Mouse (Mus musculus): Measurements from ENCODE around the gene Kat6b. TPM values are rescaled to one million over a fixed set of nuclear protein-coding genes. Genes with fewer than 3 reads are reported as not detected.
A peak's percentile ranks its signal among the peaks of the same experiment; 100 is the strongest.

The Kat6b gene
- 15.6 and 18.4 TPM in 2 replicates for polyA plus RNA-seq (2016; fragmentation: Nextera tagmentation; extraction: Ambion mirVana)

DNA sequence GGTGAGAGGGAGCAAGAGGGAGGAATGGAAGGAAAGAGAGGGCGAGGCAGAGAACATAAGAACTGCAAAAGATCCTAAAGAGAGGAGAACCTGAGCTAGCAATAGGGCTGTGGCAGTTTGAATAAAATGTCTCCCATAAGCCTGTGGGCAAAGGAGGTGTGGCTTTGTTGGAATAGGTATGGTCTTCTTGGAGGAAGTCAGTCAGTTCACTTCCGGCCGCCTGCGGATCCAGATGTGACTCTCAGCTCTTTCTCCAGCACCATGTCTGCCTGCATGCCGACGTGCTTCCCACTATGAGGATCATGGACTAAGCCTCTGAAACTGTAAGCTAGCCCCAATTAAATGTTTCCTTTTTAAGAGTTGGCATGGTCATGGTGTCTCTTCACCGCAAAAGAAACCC, at the start of gene Kat6b:
TSS of gene Kat6b (plus strand) at position 204 of the 400 bp plus-strand sequence.
- WGBS, result 92% methylated on average over 7 of the region's 7 CpGs
- no peaks in the 10 kb centered on the region for H3K4me1 ChIP-seq
- H3K9me3 ChIP-seq, result no peaks in the 10 kb centered on the region
- H3K27ac ChIP-seq, result peak within 1 kb of the TSS; percentile 51; the same call in 1 of the 2 replicates
- no peak within 1 kb of the TSS for H3K4me3 ChIP-seq
- DNase-seq (ENCODE audit: extremely low spot score, low spot score), result no peak
- H3K36me3 ChIP-seq (replicated peaks), result no peaks in the 10 kb centered on the region
- no peaks in the 10 kb centered on the region for H3K27me3 ChIP-seq (ENCODE audit: poor library complexity, severe bottlenecking)

DNA sequence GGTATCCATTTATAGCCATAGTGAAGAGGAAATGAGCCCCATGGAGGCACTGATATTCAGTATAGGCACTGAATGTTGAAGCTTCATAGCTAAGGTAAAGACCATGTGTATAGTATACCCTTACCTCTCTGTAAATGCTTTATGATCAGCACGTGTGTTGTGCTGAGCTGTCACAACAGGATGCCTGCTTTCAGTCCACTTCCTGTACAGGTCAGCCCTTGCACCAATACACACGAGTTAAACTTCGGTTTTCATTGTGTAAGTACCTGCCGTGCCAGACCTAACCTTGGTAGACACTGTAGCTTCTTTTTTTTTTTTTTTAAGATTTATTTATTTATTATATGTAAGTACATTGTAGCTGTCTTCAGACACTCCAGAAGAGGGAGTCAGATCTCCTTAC, 47.8 kb upstream of the Kat6b start:
- peaks cover 9% of the 10 kb centered on the region for H3K36me3 ChIP-seq (replicated peaks)
- no peak overlapping the region for H3K27ac ChIP-seq
- peaks cover 16% of the 10 kb centered on the region for H3K4me1 ChIP-seq
- no peaks in the 10 kb centered on the region for H3K9me3 ChIP-seq
- WGBS, result 93% methylated on average over 4 of the region's 4 CpGs
- no peak for DNase-seq (ENCODE audit: extremely low spot score, low spot score)
- no peak overlapping the region for H3K4me3 ChIP-seq
- H3K27me3 ChIP-seq (ENCODE audit: poor library complexity, severe bottlenecking), result no peaks in the 10 kb centered on the region

GRCm38 (mm10) chr14:21433995-21434394, 47.2 kb upstream of the Kat6b start:
- Histone ChIP-seq H3K9me3 (no peaks in the 10 kb centered on the region), H3K36me3 (replicated peaks) (peaks cover 9% of the 10 kb centered on the region), H3K27ac (no peak overlapping the region), H3K4me3 (no peak overlapping the region), H3K27me3 (ENCODE audit: poor library complexity, severe bottlenecking) (no peaks in the 10 kb centered on the region), H3K4me1 (peaks cover 10% of the 10 kb centered on the region)
- 80% methylated on average over 5 of the region's 5 CpGs for WGBS
- no peak for DNase-seq (ENCODE audit: extremely low spot score, low spot score)

GRCm38 (mm10) chr14:21434686-21435085, 46.5 kb upstream of the Kat6b start:
- DNase-seq (ENCODE audit: extremely low spot score, low spot score), result no peak
- Histone ChIP-seq H3K27ac (no peak overlapping the region), H3K9me3 (no peaks in the 10 kb centered on the region), H3K27me3 (ENCODE audit: poor library complexity, severe bottlenecking) (no peaks in the 10 kb centered on the region), H3K4me3 (no peak overlapping the region), H3K4me1 (peaks cover 14% of the 10 kb centered on the region), H3K36me3 (replicated peaks) (peaks cover 9% of the 10 kb centered on the region)
- WGBS, result 87% methylated on average over 9 of the region's 9 CpGs

- no peaks in the 10 kb centered on the region for H3K36me3 ChIP-seq (replicated peaks)
- peaks cover 27% of the 10 kb centered on the region for H3K4me1 ChIP-seq
- H3K9me3 ChIP-seq, result no peaks in the 10 kb centered on the region
- no peak for DNase-seq (ENCODE audit: extremely low spot score, low spot score)
- 0 out of 2 replicates have a peak overlapping the region, but pooled peaks have one; percentile 37 for H3K27ac ChIP-seq
- H3K4me3 ChIP-seq, result no peak overlapping the region
- H3K27me3 ChIP-seq (ENCODE audit: poor library complexity, severe bottlenecking), result no peaks in the 10 kb centered on the region
- WGBS, result 57% methylated on average over 4 of the region's 4 CpGs
Measured at GRCm38 (mm10) chr14:21439785-21440184, 41.4 kb upstream of the Kat6b start.

DNA sequence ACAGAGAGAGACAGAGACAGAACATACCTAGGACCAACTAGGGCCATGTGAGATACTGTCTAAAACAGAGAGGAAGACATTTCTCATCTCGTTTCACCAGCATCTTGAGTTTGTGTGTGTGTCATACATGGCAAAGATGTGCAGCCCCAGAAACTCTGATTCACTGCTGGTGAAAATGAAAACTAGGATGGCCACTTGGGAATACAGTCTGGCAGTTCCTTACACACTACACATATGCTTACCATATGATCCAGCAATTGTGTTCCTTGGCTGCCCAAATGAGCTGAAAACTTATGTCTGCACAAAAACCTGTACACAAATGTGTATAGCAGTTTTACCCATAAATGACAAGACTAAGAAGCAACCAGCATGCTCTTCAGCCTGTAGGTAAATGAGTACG, 40.7 kb upstream of the Kat6b start:
- DNase-seq (ENCODE audit: extremely low spot score, low spot score), result no peak
- Histone ChIP-seq H3K4me3 (no peak overlapping the region), H3K36me3 (replicated peaks) (no peaks in the 10 kb centered on the region), H3K27me3 (ENCODE audit: poor library complexity, severe bottlenecking) (no peaks in the 10 kb centered on the region), H3K4me1 (peaks cover 23% of the 10 kb centered on the region), H3K9me3 (no peaks in the 10 kb centered on the region), H3K27ac (no peak overlapping the region; the same call in 1 of the 2 replicates)
- 88% methylated on average over 2 of the region's 2 CpGs for WGBS

- H3K27me3 ChIP-seq (ENCODE audit: poor library complexity, severe bottlenecking), result no peaks in the 10 kb centered on the region
- H3K27ac ChIP-seq, result 0 out of 2 replicates have a peak overlapping the region, but pooled peaks have one; percentile 49
- no peaks in the 10 kb centered on the region for H3K9me3 ChIP-seq
- H3K36me3 ChIP-seq (replicated peaks), result no peaks in the 10 kb centered on the region
- 72% methylated on average over 10 of the region's 10 CpGs for WGBS
- no peak for DNase-seq (ENCODE audit: extremely low spot score, low spot score)
- peaks cover 23% of the 10 kb centered on the region for H3K4me1 ChIP-seq
- H3K4me3 ChIP-seq, result no peak overlapping the region
Measured at GRCm38 (mm10) chr14:21441772-21442533, 39.3 kb upstream of the Kat6b start.

- Histone ChIP-seq H3K4me1 (0 out of 2 replicates have a peak, but pooled peaks cover 2% of the 10 kb centered on the region), H3K4me3 (no peak overlapping the region), H3K36me3 (replicated peaks) (no peaks in the 10 kb centered on the region; the same call in 1 of the 2 replicates), H3K27me3 (ENCODE audit: poor library complexity, severe bottlenecking) (no peaks in the 10 kb centered on the region), H3K9me3 (no peaks in the 10 kb centered on the region), H3K27ac (0 out of 2 replicates have a peak overlapping the region, but pooled peaks have one; percentile 16)
- DNase-seq (ENCODE audit: extremely low spot score, low spot score), result no peak
- 85% methylated on average over 4 of the region's 4 CpGs for WGBS
Measured at GRCm38 (mm10) chr14:21452581-21452980, 28.7 kb upstream of the Kat6b start.

- Histone ChIP-seq H3K9me3 (no peaks in the 10 kb centered on the region), H3K27me3 (ENCODE audit: poor library complexity, severe bottlenecking) (no peaks in the 10 kb centered on the region), H3K4me3 (no peak overlapping the region), H3K4me1 (peaks cover 8% of the 10 kb centered on the region; the same call in 1 of the 2 replicates), H3K27ac (no peak overlapping the region), H3K36me3 (replicated peaks) (no peaks in the 10 kb centered on the region; the same call in 1 of the 2 replicates)
- no peak for DNase-seq (ENCODE audit: extremely low spot score, low spot score)
- 87% methylated on average over 2 of the region's 2 CpGs for WGBS
Measured at GRCm38 (mm10) chr14:21453896-21454295, 27.3 kb upstream of the Kat6b start.

- DNase-seq (ENCODE audit: extremely low spot score, low spot score), result no peak
- 92% methylated on average over 7 of the region's 7 CpGs for WGBS
- Histone ChIP-seq H3K36me3 (replicated peaks) (no peaks in the 10 kb centered on the region), H3K27me3 (ENCODE audit: poor library complexity, severe bottlenecking) (no peaks in the 10 kb centered on the region), H3K4me1 (peaks cover 8% of the 10 kb centered on the region; the same call in 1 of the 2 replicates), H3K9me3 (no peaks in the 10 kb centered on the region), H3K27ac (no peak overlapping the region), H3K4me3 (no peak overlapping the region)
Measured at GRCm38 (mm10) chr14:21455654-21456350, 25.4 kb upstream of the Kat6b start.

DNA sequence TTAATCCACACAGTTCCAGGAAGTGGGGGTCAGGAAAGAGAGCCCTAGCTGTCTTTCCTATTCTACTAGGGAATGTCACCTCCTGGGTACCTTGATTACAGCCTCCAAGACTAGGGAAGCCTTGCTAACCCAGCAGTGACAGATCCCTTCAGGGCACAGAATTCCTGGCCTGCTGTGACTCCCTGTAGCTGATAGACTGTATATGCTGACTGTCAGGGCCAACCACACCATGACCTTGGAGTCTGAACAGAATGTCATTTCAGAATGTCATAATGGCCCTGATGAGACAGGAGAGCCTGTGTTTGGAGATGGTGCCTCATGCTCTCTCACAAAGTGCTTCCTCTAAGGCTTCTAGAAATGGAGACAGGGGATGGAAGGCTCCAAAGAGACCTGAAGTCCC, 24.7 kb upstream of the Kat6b start:
- Histone ChIP-seq H3K27me3 (ENCODE audit: poor library complexity, severe bottlenecking) (no peaks in the 10 kb centered on the region), H3K27ac (no peak overlapping the region), H3K36me3 (replicated peaks) (no peaks in the 10 kb centered on the region), H3K4me1 (peaks cover 8% of the 10 kb centered on the region; the same call in 1 of the 2 replicates), H3K4me3 (no peak overlapping the region), H3K9me3 (no peaks in the 10 kb centered on the region)
- no peak for DNase-seq (ENCODE audit: extremely low spot score, low spot score)

GRCm38 (mm10) chr14:21457876-21458275, 23.4 kb upstream of the Kat6b start:
- 84% methylated on average over 5 of the region's 5 CpGs for WGBS
- Histone ChIP-seq H3K27me3 (ENCODE audit: poor library complexity, severe bottlenecking) (no peaks in the 10 kb centered on the region), H3K4me3 (no peak overlapping the region), H3K36me3 (replicated peaks) (no peaks in the 10 kb centered on the region), H3K4me1 (peaks cover 6% of the 10 kb centered on the region; the same call in 1 of the 2 replicates), H3K9me3 (no peaks in the 10 kb centered on the region), H3K27ac (no peak overlapping the region)
- no peak for DNase-seq (ENCODE audit: extremely low spot score, low spot score)

- DNase-seq (ENCODE audit: extremely low spot score, low spot score), result no peak
- Histone ChIP-seq H3K4me3 (no peak overlapping the region), H3K9me3 (no peaks in the 10 kb centered on the region), H3K27me3 (ENCODE audit: poor library complexity, severe bottlenecking) (no peaks in the 10 kb centered on the region), H3K4me1 (peaks cover 6% of the 10 kb centered on the region; the same call in 1 of the 2 replicates), H3K36me3 (replicated peaks) (no peaks in the 10 kb centered on the region), H3K27ac (no peak overlapping the region)
- WGBS, result 91% methylated on average over 7 of the region's 7 CpGs
Measured at GRCm38 (mm10) chr14:21458696-21459095, 22.5 kb upstream of the Kat6b start.

Data from forebrain, embryonic 10.5 days (tissue).